Mouse (Mus musculus) forebrain, embryonic 13.5 days (tissue): ENCODE results near the gene Tbata. TPM values are rescaled to one million over a fixed set of nuclear protein-coding genes. Genes with fewer than 3 reads are reported as not detected.
A peak's percentile ranks its signal among the peaks of the same experiment; 100 is the strongest.

Experiments used
- ATAC-seq: fragments of 200-750 bp; cut with Nextera tagmentation; 2 replicates; pipeline ENCODE4 v1.8.0; 2017
- H3K27ac ChIP-seq: fragments of 300-500 bp; sonication (generic); 2 replicates; pipeline ENCODE4 v1.5.1; 2015; ENCODE audit warnings: inconsistent platforms, mild to moderate bottlenecking, moderate library complexity
- H3K27me3 ChIP-seq: fragments of 300-500 bp; sonication (generic); 2 replicates; pipeline ENCODE4 v1.6.1; 2015; ENCODE audit warnings: mild to moderate bottlenecking, inconsistent platforms
- H3K36me3 ChIP-seq: fragments of 300-500 bp; sonication (generic); 2 replicates; pipeline ENCODE4 v1.6.1; 2015; ENCODE audit warnings: mild to moderate bottlenecking, inconsistent platforms; ENCODE audit not compliant: poor library complexity, severe bottlenecking
- H3K4me1 ChIP-seq: fragments of 300-500 bp; sonication (generic); 2 replicates; pipeline ENCODE4 v1.6.1; 2015; ENCODE audit warnings: inconsistent platforms
- H3K4me2 ChIP-seq: fragments of 300-500 bp; sonication (generic); 2 replicates; pipeline ENCODE4 v1.6.1; 2015; ENCODE audit warnings: inconsistent platforms, mild to moderate bottlenecking, moderate library complexity
- H3K4me3 ChIP-seq: fragments of 300-500 bp; sonication (generic); 2 replicates; pipeline ENCODE4 v1.5.1; 2015; ENCODE audit warnings: mild to moderate bottlenecking, inconsistent platforms
- H3K9ac ChIP-seq: fragments of 300-500 bp; sonication (generic); 2 replicates; pipeline ENCODE4 v1.6.1; 2015; ENCODE audit warnings: mild to moderate bottlenecking, inconsistent platforms
- H3K9me3 ChIP-seq: fragments of 300-500 bp; sonication (generic); replicated peaks from 2 replicates; pipeline ENCODE4 v1.6.1; 2016; ENCODE audit warnings: inconsistent platforms
- WGBS: fragments of 180-500 bp; shearing (Covaris S2); methylation state at CpG from one replicate; pipeline ENCODE4 v1.1.7; 2015; 5-methylcytosine and 5-hydroxymethylcytosine counted together
- polyA plus RNA-seq: library from polyadenylated mRNA; unstranded; fragments of >200 nt; fragmentation: Nextera tagmentation; extraction: Ambion mirVana; gene quantifications from 2 replicates; pipeline ENCODE4 v1.2.1, GENCODE M21; 2015

Tbata gene
- 0.85 and 1.3 TPM in 2 replicates for polyA plus RNA-seq

DNA sequence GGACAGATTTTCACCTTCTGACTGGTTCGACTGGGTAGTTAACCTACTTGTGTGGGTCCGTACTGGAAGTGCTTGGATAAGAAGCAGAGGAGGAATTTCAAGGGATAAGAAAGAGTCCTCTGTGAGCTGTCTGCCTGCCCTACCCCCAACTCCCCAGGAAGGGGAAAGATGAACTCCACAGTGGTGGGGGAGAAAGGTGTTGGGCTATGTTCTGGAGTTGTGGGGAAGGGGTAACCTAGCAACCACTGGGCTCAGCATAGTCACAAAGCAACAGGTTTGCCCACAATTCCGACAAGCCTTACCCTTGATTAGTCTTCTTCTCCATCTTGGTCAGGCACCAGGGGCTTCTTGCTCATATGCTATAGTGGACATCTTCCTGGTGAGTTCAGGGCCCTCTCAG lies at the start of gene Tbata:
Gene Tbata, plus strand, starts transcription at position 301 of the 400 bp plus-strand sequence.
- H3K9ac ChIP-seq, result no peak within 1 kb of the TSS
- H3K4me2 ChIP-seq, result no peak within 1 kb of the TSS
- no peak within 1 kb of the TSS for H3K4me3 ChIP-seq
- H3K4me1 ChIP-seq, result no peaks in the 10 kb centered on the region
- no peaks in the 10 kb centered on the region for H3K27me3 ChIP-seq
- no peaks in the 10 kb centered on the region for H3K36me3 ChIP-seq
- H3K27ac ChIP-seq, result no peak within 1 kb of the TSS
- ATAC-seq, result no peak
- no peaks in the 10 kb centered on the region for H3K9me3 ChIP-seq
- 72% methylated on average over 3 of the region's 3 CpGs for WGBS

DNA sequence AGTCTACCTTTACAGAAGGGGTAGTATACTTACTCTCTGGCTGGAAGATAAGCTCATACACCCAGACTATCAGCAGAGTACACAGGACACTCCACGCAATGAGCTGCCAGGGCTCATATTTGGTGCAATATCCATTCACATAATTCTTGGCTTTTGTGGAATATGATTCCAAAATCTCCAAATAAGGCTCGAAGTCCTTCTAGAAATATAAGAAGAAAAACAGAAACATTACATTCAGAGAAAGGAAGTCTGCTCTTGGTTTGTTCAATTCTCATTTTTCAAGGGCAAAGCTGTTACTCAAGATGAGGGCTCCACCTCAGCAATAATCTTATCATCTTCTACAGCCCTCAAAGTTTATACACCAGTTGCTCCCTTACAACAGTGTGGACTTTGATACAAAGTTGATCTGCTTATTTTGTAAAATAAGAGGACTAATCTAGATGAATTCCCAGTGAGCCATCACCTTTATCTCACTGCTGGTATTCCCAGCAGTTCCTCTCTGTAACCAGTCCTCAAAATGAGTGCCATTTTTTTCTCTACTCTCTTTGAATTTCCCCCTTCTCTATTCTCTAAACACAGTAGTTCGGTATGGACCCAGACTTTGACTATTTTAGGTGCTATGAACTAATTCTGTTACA lies 48.4 kb upstream of the Tbata start:
- H3K4me2 ChIP-seq, result no peak overlapping the region
- 95% methylated on average over 3 of the region's 3 CpGs for WGBS
- peaks cover 28% of the 10 kb centered on the region for H3K36me3 ChIP-seq
- no peak overlapping the region for H3K27ac ChIP-seq
- ATAC-seq, result no peak
- no peak overlapping the region for H3K4me3 ChIP-seq
- no peaks in the 10 kb centered on the region for H3K9me3 ChIP-seq
- no peaks in the 10 kb centered on the region for H3K27me3 ChIP-seq
- no peaks in the 10 kb centered on the region for H3K4me1 ChIP-seq
- H3K9ac ChIP-seq, result no peak overlapping the region

DNA sequence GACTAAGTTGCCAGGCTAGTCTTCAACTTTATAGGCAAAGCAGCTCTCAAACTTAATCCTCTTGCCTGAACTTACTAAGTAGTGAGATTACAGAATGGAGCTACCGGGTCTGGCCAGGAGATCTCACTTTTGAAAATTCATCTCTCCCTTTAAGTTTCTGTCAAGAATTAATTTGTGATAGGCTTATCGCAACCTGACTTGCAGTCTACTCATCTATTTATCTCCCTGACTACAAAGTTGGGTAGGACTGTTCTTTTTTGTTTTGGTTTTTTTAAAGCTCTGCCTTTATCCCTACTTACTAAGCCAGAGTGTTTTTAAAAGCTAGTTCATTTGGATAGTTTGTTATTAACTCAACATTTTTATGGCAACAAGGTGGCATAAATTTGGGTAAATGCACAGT lies 47.3 kb upstream of the Tbata start:
- no peak overlapping the region for H3K27ac ChIP-seq
- no peak overlapping the region for H3K4me3 ChIP-seq
- ATAC-seq, result no peak
- H3K9ac ChIP-seq, result no peak overlapping the region
- peaks cover 23% of the 10 kb centered on the region for H3K36me3 ChIP-seq
- no peaks in the 10 kb centered on the region for H3K9me3 ChIP-seq
- no peaks in the 10 kb centered on the region for H3K4me1 ChIP-seq
- H3K4me2 ChIP-seq, result no peak overlapping the region
- H3K27me3 ChIP-seq, result no peaks in the 10 kb centered on the region
- 90% methylated on average over 2 of the region's 2 CpGs for WGBS

DNA sequence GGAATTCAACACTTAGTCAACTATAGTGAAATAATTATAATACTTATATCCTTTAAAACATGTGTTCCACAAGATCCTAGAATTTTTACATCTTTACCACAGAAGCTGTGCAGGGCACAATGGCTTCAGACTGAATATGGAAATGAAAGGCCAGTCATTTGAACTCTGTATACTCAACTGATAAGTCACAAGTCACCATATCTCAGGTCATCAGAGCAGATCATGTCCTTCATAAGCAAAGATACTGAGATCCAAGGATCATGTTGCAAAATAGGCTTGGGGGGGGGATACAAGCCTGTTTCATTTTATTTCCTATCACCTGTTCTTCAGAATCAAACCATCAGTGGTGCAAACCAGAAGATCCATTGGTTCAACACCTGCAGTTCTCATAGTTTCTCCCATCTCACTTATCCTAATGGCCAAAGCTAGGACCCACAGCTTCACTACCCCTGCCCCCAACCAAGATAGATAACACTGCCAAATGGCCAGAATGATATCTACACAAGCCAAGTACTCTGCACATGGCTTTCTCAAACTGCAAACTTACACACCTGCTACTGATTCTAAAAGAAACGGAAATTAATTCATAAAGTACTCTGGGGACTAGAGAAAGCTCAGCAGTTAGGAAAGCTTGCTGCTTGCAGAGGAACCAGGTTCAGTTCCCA lies 42.9 kb upstream of the Tbata start:
- no peaks in the 10 kb centered on the region for H3K4me1 ChIP-seq
- no peak overlapping the region for H3K4me3 ChIP-seq
- no peak overlapping the region for H3K4me2 ChIP-seq
- H3K36me3 ChIP-seq, result peaks cover 8% of the 10 kb centered on the region
- H3K9ac ChIP-seq, result no peak overlapping the region
- 98% methylated on average over 1 of the region's 1 CpGs for WGBS
- no peaks in the 10 kb centered on the region for H3K27me3 ChIP-seq
- no peak overlapping the region for H3K27ac ChIP-seq
- no peaks in the 10 kb centered on the region for H3K9me3 ChIP-seq
- ATAC-seq, result no peak

DNA sequence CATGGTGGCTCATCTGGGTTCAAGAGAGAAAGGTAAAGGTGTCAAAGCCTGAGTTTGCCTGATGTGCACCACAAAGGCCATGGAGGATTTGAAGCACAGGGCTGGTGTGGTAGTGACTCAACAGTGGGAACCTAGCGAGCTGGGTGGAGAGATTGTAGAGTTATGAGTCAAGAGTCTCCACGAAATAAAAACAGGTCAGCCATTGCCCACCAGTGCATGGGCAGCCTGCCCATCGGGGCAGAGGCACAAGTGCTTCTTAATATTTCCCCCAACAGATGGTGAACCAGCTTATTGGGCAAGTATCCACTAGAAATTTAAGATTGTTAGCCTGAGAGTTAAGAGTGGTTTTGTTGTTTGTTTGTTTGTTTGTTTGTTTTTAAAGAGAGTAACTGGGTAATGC lies 40.8 kb upstream of the Tbata start:
- no peak overlapping the region for H3K27ac ChIP-seq
- no peak overlapping the region for H3K4me3 ChIP-seq
- ATAC-seq, result no peak
- H3K4me1 ChIP-seq, result no peaks in the 10 kb centered on the region
- 78% methylated on average over 3 of the region's 3 CpGs for WGBS
- H3K27me3 ChIP-seq, result no peaks in the 10 kb centered on the region
- no peak overlapping the region for H3K4me2 ChIP-seq
- no peaks in the 10 kb centered on the region for H3K9me3 ChIP-seq
- no peak overlapping the region for H3K9ac ChIP-seq
- peaks cover 8% of the 10 kb centered on the region for H3K36me3 ChIP-seq

DNA sequence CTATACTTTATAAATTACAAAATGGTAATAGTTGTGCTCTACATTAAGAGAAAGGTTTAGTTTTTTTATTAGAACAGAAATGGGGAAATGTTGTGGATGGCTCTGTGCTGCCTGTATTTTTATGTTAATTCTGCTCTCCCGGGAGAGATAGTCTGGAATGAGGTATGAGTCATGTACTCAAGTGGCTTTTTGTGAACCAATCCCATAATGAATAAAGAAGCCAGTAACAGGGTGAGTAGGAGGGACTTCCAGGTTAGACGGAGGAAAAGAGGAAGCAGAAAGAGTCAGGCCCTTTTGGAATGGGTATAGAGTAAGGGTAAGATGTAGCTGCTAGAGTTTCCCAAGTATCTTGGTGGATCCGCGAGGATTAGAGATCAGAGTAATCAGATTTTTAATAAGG lies 37.7 kb upstream of the Tbata start:
- Histone ChIP-seq H3K36me3 (0 out of 2 replicates have a peak, but pooled peaks cover 3% of the 10 kb centered on the region), H3K4me1 (no peaks in the 10 kb centered on the region), H3K27me3 (no peaks in the 10 kb centered on the region), H3K9me3 (no peaks in the 10 kb centered on the region), H3K4me3 (no peak overlapping the region), H3K4me2 (no peak overlapping the region), H3K27ac (no peak overlapping the region), H3K9ac (no peak overlapping the region)
- WGBS, result 72% methylated on average over 4 of the region's 4 CpGs
- ATAC-seq, result no peak

DNA sequence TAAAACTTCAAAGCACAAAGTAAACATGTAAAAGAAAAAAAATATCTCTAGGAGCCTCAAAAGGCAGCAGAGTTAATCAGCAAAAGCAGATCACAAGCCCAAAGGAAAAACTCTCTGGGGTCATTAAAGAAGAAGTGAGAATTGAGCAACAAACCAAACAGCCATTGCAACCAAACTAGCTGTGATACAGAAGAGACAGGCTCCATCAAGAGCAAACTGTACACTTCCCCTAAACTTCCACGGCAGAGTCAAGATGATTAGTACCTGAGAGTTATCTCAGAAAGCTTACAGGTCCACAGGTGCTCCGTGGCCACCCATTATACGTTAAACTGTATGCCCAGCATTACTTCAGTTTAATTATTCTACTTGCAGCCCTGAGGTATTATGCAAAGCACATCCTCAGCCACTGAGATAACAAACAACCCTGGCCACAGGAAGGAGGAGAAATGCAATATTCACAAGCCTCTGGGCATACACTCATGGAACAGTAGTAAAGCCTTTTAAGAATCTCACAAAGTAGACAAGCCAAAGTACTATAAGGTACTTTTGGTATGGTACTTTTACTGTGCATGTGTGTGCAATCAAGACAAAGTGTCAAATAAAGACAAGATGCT lies 36.4 kb upstream of the Tbata start:
- Histone ChIP-seq H3K27me3 (no peaks in the 10 kb centered on the region), H3K36me3 (peaks cover 7% of the 10 kb centered on the region; the same call in 1 of the 2 replicates), H3K4me1 (no peaks in the 10 kb centered on the region), H3K9ac (no peak overlapping the region), H3K4me3 (no peak overlapping the region), H3K9me3 (no peaks in the 10 kb centered on the region), H3K4me2 (no peak overlapping the region), H3K27ac (no peak overlapping the region)
- ATAC-seq, result no peak
- 76% methylated on average over 3 of the region's 3 CpGs for WGBS

DNA sequence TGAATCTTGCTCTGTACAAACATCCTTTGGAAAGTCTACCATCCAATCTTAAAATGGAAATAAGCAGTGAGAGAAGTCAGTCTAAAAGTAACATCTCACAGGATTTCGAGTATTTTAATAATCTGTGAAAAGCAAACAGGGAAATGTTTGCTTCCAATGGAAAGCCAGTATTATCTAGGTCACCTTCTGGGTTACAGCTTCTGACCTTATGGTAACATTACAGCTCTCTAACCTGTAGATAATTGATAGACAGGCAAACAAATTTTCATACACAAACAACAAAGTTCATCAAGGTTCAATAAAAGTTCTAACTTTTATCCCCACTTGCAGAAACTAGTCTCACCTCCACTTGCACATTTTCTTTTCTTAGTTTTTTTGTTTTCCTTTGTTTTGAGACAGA lies 34.2 kb upstream of the Tbata start:
- no peak overlapping the region for H3K4me2 ChIP-seq
- H3K4me3 ChIP-seq, result no peak overlapping the region
- no peak overlapping the region for H3K27ac ChIP-seq
- H3K36me3 ChIP-seq, result peaks cover 7% of the 10 kb centered on the region; the same call in 1 of the 2 replicates
- 77% methylated on average over 1 of the region's 1 CpGs for WGBS
- no peak for ATAC-seq
- H3K9me3 ChIP-seq, result no peaks in the 10 kb centered on the region
- no peaks in the 10 kb centered on the region for H3K27me3 ChIP-seq
- H3K9ac ChIP-seq, result no peak overlapping the region
- no peaks in the 10 kb centered on the region for H3K4me1 ChIP-seq

DNA sequence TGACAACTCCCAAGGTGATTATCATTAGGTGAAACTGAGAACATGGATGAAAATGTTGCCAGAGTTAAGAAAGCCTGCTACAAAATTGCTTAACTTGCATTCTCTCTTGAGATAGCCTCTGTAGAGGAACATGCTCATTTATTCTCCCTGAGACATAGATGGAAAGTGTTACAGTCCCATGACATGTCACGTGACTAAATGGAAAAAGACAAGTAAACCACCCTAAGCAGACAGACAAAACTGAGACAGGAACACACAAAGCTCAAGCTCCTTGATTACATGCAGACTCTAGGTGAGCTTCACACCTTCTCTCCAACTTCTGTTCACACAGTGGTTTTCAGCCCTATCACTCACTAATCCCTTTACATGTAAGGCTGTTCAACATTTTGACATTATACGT lies 28.4 kb upstream of the Tbata start:
- 96% methylated on average over 2 of the region's 2 CpGs for WGBS
- Histone ChIP-seq H3K4me2 (no peak overlapping the region), H3K4me1 (peaks cover 10% of the 10 kb centered on the region), H3K36me3 (peaks cover 10% of the 10 kb centered on the region; the same call in 1 of the 2 replicates), H3K4me3 (no peak overlapping the region), H3K27me3 (no peaks in the 10 kb centered on the region), H3K9ac (no peak overlapping the region), H3K9me3 (no peaks in the 10 kb centered on the region), H3K27ac (no peak overlapping the region)
- no peak for ATAC-seq

DNA sequence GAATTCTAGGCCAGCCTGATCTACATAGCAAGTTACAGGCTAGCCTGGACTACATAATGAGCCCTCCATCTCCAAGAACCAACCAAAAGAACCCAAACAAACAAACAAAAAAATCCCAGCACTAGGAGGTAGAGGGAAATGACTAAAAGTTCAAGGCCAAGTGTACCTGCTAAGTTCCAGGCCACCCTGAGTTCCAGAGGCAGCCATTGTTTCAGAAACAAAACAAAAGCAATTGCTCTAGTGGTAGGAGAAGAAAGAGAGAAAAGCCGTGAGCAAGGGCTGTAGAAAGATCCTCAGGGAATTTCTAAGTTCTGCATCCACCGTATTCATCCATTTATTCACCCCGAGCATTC lies 26.0 kb upstream of the Tbata start:
- peak overlapping the region; percentile 93 for H3K4me2 ChIP-seq
- peak overlapping the region; percentile 97 for H3K27ac ChIP-seq
- H3K27me3 ChIP-seq, result no peaks in the 10 kb centered on the region
- peaks cover 10% of the 10 kb centered on the region for H3K4me1 ChIP-seq
- peak overlapping the region; percentile 96 for H3K9ac ChIP-seq
- peak overlapping the region; percentile 88 for H3K4me3 ChIP-seq
- 0% methylated on average over 3 of the region's 3 CpGs for WGBS
- ATAC-seq, result no peak
- no peaks in the 10 kb centered on the region for H3K9me3 ChIP-seq
- 0 out of 2 replicates have a peak, but pooled peaks cover 3% of the 10 kb centered on the region for H3K36me3 ChIP-seq

DNA sequence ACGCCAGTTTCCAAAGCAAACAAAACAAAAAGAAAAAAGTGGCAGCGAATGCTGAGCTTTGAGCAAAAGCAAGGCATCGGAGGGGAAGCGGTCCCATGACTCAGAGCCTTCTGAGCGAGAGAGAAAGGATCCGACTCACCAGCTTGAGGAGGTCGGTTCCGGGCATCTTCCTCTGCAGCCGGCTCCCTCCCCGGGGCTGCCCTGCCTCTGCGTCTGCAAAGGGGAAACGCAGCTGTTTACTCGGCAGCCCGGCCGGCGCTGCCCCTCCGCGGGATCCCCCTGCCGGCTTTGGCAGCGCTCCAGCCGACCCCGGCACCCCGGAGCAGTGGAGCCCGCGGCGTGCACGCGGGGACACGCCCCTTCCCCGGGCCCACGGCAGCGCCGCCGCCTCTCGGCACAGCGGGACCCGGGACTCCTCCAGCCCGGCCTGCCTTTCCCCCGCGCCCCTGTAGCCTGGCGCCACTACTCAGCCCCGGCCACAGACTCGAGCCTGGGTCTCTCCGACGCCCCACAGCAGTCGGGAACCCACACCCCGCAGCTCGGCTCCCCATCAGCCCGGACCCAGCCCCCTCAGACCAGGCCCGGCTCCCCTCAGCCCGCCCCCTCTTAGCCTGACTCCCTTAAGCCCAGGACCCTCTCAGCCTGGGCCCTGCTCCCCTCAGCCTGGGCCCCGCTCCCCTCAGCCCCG lies 25.5 kb upstream of the Tbata start:
- Histone ChIP-seq H3K27me3 (no peaks in the 10 kb centered on the region), H3K4me2 (peak overlapping the region; percentile 93), H3K4me1 (peaks cover 10% of the 10 kb centered on the region), H3K36me3 (0 out of 2 replicates have a peak, but pooled peaks cover 3% of the 10 kb centered on the region), H3K9me3 (no peaks in the 10 kb centered on the region), H3K27ac (peak overlapping the region; percentile 97), H3K4me3 (peak overlapping the region; percentile 88), H3K9ac (peak overlapping the region; percentile 96)
- 0% methylated on average over 53 of the region's 53 CpGs for WGBS
- peak; percentile 69 for ATAC-seq

DNA sequence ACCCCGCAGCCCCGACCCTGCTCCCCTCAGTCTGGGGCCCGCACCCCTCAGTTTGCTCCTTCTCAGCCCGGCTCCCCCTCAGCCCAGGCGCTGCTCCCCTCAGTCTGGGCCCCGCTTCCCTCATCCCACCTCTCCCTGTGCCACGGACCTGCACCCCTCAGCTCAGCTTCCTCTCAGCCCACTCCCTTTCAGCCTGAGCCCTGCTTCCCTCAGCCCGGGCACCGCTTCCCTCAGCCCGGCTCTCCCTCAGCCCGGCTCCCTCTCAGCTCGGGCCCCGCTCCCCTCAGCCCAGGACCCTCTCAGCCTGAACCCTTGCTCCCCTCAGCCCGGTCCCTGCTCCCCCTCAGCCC lies 25.0 kb upstream of the Tbata start:
- ATAC-seq, result no peak; the same call in 1 of the 2 replicates
- H3K27me3 ChIP-seq, result no peaks in the 10 kb centered on the region
- 0 out of 2 replicates have a peak, but pooled peaks cover 3% of the 10 kb centered on the region for H3K36me3 ChIP-seq
- H3K4me1 ChIP-seq, result peaks cover 10% of the 10 kb centered on the region
- H3K4me3 ChIP-seq, result peak overlapping the region; percentile 88
- H3K27ac ChIP-seq, result peak overlapping the region; percentile 97
- under 1% methylated on average over 14 of the region's 14 CpGs for WGBS
- H3K9ac ChIP-seq, result peak overlapping the region; percentile 96
- H3K4me2 ChIP-seq, result peak overlapping the region; percentile 93
- H3K9me3 ChIP-seq, result no peaks in the 10 kb centered on the region
